Mouse (Mus musculus) brown adipose tissue, adult 24 weeks (tissue): ENCODE results near the gene Mpped1. TPM values are rescaled to one million over a fixed set of nuclear protein-coding genes. Genes with fewer than 3 reads are reported as not detected.

Source experiments
- H3K27ac ChIP-seq: fragments of 200-500 bp; replicated peaks from 2 replicates; pipeline ENCODE4 v1.5.1; 2012; ENCODE audit warnings: low read depth, mild to moderate bottlenecking, low read length
- H3K4me1 ChIP-seq: fragments of 200-500 bp; 2 replicates; pipeline ENCODE4 v1.6.1; 2012; ENCODE audit warnings: low read length, mixed read lengths; ENCODE audit not compliant: control insufficient read depth, insufficient read depth, insufficient read length
- H3K4me3 ChIP-seq: fragments of 200-500 bp; 2 replicates; pipeline ENCODE4 v1.5.1; 2012; ENCODE audit warnings: low read depth, mild to moderate bottlenecking, low read length, moderate library complexity; ENCODE audit not compliant: insufficient read depth
- polyA plus RNA-seq: library from polyadenylated mRNA; stranded (reverse); fragments of >200 nt; gene quantifications from 2 replicates; pipeline ENCODE4 v1.2.4, GENCODE M21; 2012; ENCODE audit not compliant: missing spikeins, insufficient read depth, insufficient read length

Gene Mpped1
- not detected in 2 replicates for polyA plus RNA-seq

GRCm38 (mm10) chr15:83779387-83779786 lies at the start of gene Mpped1:
Gene Mpped1 (plus strand): TSS chr15:83779467.
- H3K27ac ChIP-seq = no peak within 1 kb of the TSS
- H3K4me3 ChIP-seq = no peak within 1 kb of the TSS
- H3K4me1 ChIP-seq = no peaks in the 10 kb centered on the region

GRCm38 (mm10) chr15:83740676-83741422 lies 38.4 kb upstream of the Mpped1 start:
- H3K4me3 ChIP-seq = no peak overlapping the region
- H3K4me1 ChIP-seq = peaks cover 8% of the 10 kb centered on the region; the same call in 1 of the 2 replicates
- H3K27ac ChIP-seq = no peak overlapping the region

GRCm38 (mm10) chr15:83742018-83742417 lies 37.2 kb upstream of the Mpped1 start:
- no peak overlapping the region for H3K27ac ChIP-seq
- H3K4me1 ChIP-seq = peaks cover 8% of the 10 kb centered on the region; the same call in 1 of the 2 replicates
- no peak overlapping the region for H3K4me3 ChIP-seq

GRCm38 (mm10) chr15:83746311-83746710 lies 33.0 kb upstream of the Mpped1 start:
- H3K4me1 ChIP-seq = peaks cover 4% of the 10 kb centered on the region; the same call in 1 of the 2 replicates
- H3K27ac ChIP-seq = no peak overlapping the region
- H3K4me3 ChIP-seq = no peak overlapping the region

- H3K4me3 ChIP-seq = no peak overlapping the region
- no peak overlapping the region for H3K27ac ChIP-seq
Observed at GRCm38 (mm10) chr15:83748986-83749385, 30.3 kb upstream of the Mpped1 start.

GRCm38 (mm10) chr15:83749436-83749835 lies 29.8 kb upstream of the Mpped1 start:
- H3K4me3 ChIP-seq = no peak overlapping the region
- no peaks in the 10 kb centered on the region for H3K4me1 ChIP-seq
- no peak overlapping the region for H3K27ac ChIP-seq

More at GRCm38 (mm10) chr15:83748986-83749385, 30.3 kb upstream of the Mpped1 start:
- H3K4me1 ChIP-seq = no peaks in the 10 kb centered on the region

- Histone ChIP-seq H3K4me3 (no peak overlapping the region), H3K27ac (no peak overlapping the region)
Observed at GRCm38 (mm10) chr15:83756742-83757141, 22.5 kb upstream of the Mpped1 start.

GRCm38 (mm10) chr15:83758958-83759357 lies 20.3 kb upstream of the Mpped1 start:
- Histone ChIP-seq H3K4me3 (no peak overlapping the region), H3K27ac (no peak overlapping the region), H3K4me1 (no peaks in the 10 kb centered on the region)

More at GRCm38 (mm10) chr15:83756742-83757141, 22.5 kb upstream of the Mpped1 start:
- H3K4me1 ChIP-seq = no peaks in the 10 kb centered on the region

- no peak overlapping the region for H3K4me3 ChIP-seq
- no peaks in the 10 kb centered on the region for H3K4me1 ChIP-seq
Observed at GRCm38 (mm10) chr15:83760683-83761082, 18.6 kb upstream of the Mpped1 start.

GRCm38 (mm10) chr15:83761512-83761911 lies 17.8 kb upstream of the Mpped1 start:
- Histone ChIP-seq H3K27ac (no peak overlapping the region), H3K4me1 (no peaks in the 10 kb centered on the region), H3K4me3 (no peak overlapping the region)

More at GRCm38 (mm10) chr15:83760683-83761082, 18.6 kb upstream of the Mpped1 start:
- H3K27ac ChIP-seq = no peak overlapping the region

GRCm38 (mm10) chr15:83765388-83766029 lies 13.8 kb upstream of the Mpped1 start:
- no peak overlapping the region for H3K27ac ChIP-seq
- H3K4me3 ChIP-seq = no peak overlapping the region
- H3K4me1 ChIP-seq = no peaks in the 10 kb centered on the region

GRCm38 (mm10) chr15:83771346-83772053 lies 7.8 kb upstream of the Mpped1 start:
- no peak overlapping the region for H3K4me3 ChIP-seq
- H3K4me1 ChIP-seq = no peaks in the 10 kb centered on the region
- no peak overlapping the region for H3K27ac ChIP-seq

GRCm38 (mm10) chr15:83772460-83772859 lies 6.8 kb upstream of the Mpped1 start:
- no peaks in the 10 kb centered on the region for H3K4me1 ChIP-seq
- H3K4me3 ChIP-seq = no peak overlapping the region
- H3K27ac ChIP-seq = no peak overlapping the region

GRCm38 (mm10) chr15:83772953-83773352 lies 6.3 kb upstream of the Mpped1 start:
- no peak overlapping the region for H3K4me3 ChIP-seq
- no peaks in the 10 kb centered on the region for H3K4me1 ChIP-seq
- no peak overlapping the region for H3K27ac ChIP-seq

- Histone ChIP-seq H3K4me3 (no peak overlapping the region), H3K4me1 (no peaks in the 10 kb centered on the region)
Observed at GRCm38 (mm10) chr15:83774922-83775321, 4.3 kb upstream of the Mpped1 start.

More at GRCm38 (mm10) chr15:83774922-83775321, 4.3 kb upstream of the Mpped1 start:
- H3K27ac ChIP-seq = no peak overlapping the region
